Mouse (Mus musculus): ENCODE results near the gene Eif2d. TPM values are rescaled to one million over a fixed set of nuclear protein-coding genes. Genes with fewer than 3 reads are reported as not detected.

The Eif2d gene
- polyA plus RNA-seq (2012; rRNA removed) = 57.3 and 59.0 TPM in 2 replicates

DNA sequence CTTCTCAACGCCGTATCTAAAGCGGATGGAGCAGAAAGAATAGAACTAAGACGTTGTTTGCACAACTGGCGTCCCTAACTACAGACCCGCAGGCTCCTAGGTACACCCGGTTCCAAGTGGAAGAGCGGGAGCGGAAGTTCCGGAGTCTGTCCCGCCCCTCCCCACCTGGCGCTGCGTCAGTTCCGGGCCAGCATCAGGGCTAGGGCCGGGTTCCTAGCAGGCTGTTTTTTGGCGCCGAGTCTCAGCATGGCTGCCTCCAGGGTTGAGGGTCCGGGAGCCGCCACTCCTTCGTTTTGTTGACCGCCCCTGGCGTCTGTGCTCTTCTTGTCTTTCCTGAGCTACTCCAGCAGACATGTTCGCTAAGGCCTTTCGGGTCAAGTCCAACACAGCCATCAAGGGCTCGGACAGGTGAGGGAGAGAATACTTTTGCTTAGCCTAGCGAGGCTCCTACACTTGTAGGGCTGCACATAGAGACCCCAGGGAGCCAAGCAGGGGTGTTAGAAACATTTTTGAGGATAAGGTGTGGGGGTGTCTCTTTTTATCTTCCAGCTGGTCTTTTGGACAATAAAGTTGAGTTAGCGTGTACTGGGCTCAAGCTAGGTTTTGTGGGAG, at the start of gene Eif2d:
TSS of gene Eif2d (plus strand) at position 164 of the 612 bp plus-strand sequence.

DNA sequence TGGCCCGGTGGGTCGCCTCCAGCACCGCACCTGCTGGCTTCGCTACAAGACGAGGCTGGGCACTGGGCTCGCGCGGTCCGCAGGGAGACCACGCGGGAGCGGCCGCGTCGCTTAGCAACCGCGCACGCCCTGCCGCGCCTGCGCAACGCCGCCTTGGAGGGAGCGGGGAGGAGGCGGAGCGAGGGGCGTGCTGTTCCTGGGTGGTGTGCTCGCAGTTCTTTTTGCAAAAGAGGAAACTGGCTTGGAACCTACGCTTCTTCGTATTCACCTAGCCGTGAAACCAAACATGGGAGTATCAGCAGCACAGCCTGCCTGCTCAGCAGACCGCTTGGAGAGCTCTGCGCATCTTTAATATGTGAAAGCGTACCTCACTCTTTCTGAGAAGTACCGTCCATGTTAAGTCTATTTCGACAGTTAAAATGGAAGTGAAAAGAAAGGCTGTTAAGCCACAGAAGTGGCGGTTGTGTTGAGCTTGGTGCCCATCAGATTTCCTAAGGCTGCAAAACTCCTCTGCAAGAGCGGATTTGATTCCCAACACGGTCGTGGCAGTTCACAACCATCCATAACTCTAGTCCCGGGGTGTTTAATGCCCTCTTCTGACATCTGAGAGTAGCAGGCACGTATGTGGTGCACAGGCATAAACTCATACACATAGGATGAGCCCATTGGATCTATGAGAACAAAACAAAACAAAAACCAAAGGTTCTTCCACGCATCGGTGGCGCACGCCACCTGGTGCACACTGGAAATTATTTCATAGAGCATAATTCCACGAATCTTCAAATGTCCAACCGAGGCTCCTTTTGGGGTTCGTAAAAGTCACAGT, 14.6 kb upstream of the Eif2d start, which contains the start of gene Dyrk3:
TSS of gene Dyrk3 (minus strand) at position 150 of the 826 bp plus-strand sequence.

Other genes starting within 250 kb of the Eif2d start
- gene Il20, start 241.7 kb upstream of the Eif2d start, polyA plus RNA-seq (2012; rRNA removed) = not detected in 2 replicates
- gene Il19, start 213.1 kb upstream of the Eif2d start, polyA plus RNA-seq (2012; rRNA removed) = 0.05 and 0.16 TPM in 2 replicates
- gene Il10, start 133.3 kb upstream of the Eif2d start, polyA plus RNA-seq (2012; rRNA removed) = 0.04 and 0.21 TPM in 2 replicates
- gene Mapkapk2, start 55.4 kb upstream of the Eif2d start, polyA plus RNA-seq (2012; rRNA removed) = 30.0 and 30.4 TPM in 2 replicates
- 12.6 TPM in 2 replicates for gene Dyrk3, start 14.8 kb upstream of the Eif2d start, polyA plus RNA-seq (2012; rRNA removed)
- gene Rassf5, start 92.1 kb downstream of the Eif2d start, polyA plus RNA-seq (2012; rRNA removed) = 5.1 and 5.3 TPM in 2 replicates
- gene Ikbke, start 126.4 kb downstream of the Eif2d start, polyA plus RNA-seq (2012; rRNA removed) = 2.0 and 2.1 TPM in 2 replicates